Mouse (Mus musculus): ENCODE data around the gene Slf2.

- TF ChIP-seq TAL1 (conservative IDR thresholded peaks at IDR 0.05; ENCODE audit: low read depth, low read length) (no peak), CTCF (IDR thresholded peaks at IDR 0.05; ENCODE audit: low read depth, low read length) (no peak), POLR2AphosphoS5 (IDR thresholded peaks at IDR 0.05; ENCODE audit: insufficient replicate concordance, low read depth, low read length) (no peak), GATA1 (IDR thresholded peaks at IDR 0.05; ENCODE audit: borderline replicate concordance, low read length) (no peak), GATA2 (IDR thresholded peaks at IDR 0.05; ENCODE audit: borderline replicate concordance, low read depth, low read length) (no peak)
Measured at GRCm38 (mm10) chr19:44882552-44883024, 48.4 kb upstream of the Slf2 start.
